Mouse (Mus musculus) forebrain, embryonic 16.5 days (tissue): ENCODE data around the gene Slc25a13. TPM values are rescaled to one million over a fixed set of nuclear protein-coding genes. Genes with fewer than 3 reads are reported as not detected.

ENCODE experiments used
- ATAC-seq: fragments of 200-750 bp; cut with Nextera tagmentation; 2 replicates; pipeline ENCODE4 v1.8.0; 2017; ENCODE audit warnings: mild to moderate bottlenecking, moderate library complexity
- H3K27ac ChIP-seq: fragments of 300-500 bp; sonication (generic); 2 replicates; pipeline ENCODE4 v1.5.1; 2014; ENCODE audit warnings: low read length, control low read depth
- H3K27me3 ChIP-seq: fragments of 300-500 bp; sonication (generic); replicated peaks from 2 replicates; pipeline ENCODE4 v1.6.1; 2014; ENCODE audit warnings: low read length; ENCODE audit not compliant: control insufficient read depth, insufficient read depth
- H3K36me3 ChIP-seq: fragments of 300-500 bp; sonication (generic); 2 replicates; pipeline ENCODE4 v1.6.1; 2014; ENCODE audit not compliant: control insufficient read depth, insufficient read depth
- H3K4me1 ChIP-seq: fragments of 300-500 bp; sonication (generic); replicated peaks from 2 replicates; pipeline ENCODE4 v1.6.1; 2014; ENCODE audit warnings: low read length; ENCODE audit not compliant: control insufficient read depth, insufficient read depth
- H3K4me2 ChIP-seq: fragments of 300-500 bp; sonication (generic); 2 replicates; pipeline ENCODE4 v1.6.1; 2014; ENCODE audit warnings: mild to moderate bottlenecking, low read length, control low read depth
- H3K4me3 ChIP-seq: fragments of 300-500 bp; sonication (generic); replicated peaks from 2 replicates; pipeline ENCODE4 v1.5.1; 2014; ENCODE audit warnings: mild to moderate bottlenecking, low read length, control low read depth
- H3K9ac ChIP-seq: fragments of 300-500 bp; sonication (generic); replicated peaks from 2 replicates; pipeline ENCODE4 v1.6.1; 2014; ENCODE audit warnings: low read depth, low read length, control low read depth
- H3K9me3 ChIP-seq: fragments of 300-500 bp; sonication (generic); 2 replicates; pipeline ENCODE4 v1.6.1; 2016; ENCODE audit warnings: low read length; ENCODE audit not compliant: control insufficient read depth
- WGBS: fragments of 180-500 bp; shearing (Covaris S2); extraction: QIAGEN DNeasy Blood & Tissue Kit; methylation state at CpG from one replicate; pipeline ENCODE4 v1.1.7; 2014; 5-methylcytosine and 5-hydroxymethylcytosine counted together
- polyA plus RNA-seq: library from polyadenylated mRNA; unstranded; fragments of >200 nt; fragmentation: Nextera tagmentation; extraction: Ambion mirVana; gene quantifications from 2 replicates; pipeline ENCODE4 v1.2.1, GENCODE M21; 2015

The Slc25a13 gene
- polyA plus RNA-seq, 1 experiment from 2014 or later: 7.9 TPM

DNA sequence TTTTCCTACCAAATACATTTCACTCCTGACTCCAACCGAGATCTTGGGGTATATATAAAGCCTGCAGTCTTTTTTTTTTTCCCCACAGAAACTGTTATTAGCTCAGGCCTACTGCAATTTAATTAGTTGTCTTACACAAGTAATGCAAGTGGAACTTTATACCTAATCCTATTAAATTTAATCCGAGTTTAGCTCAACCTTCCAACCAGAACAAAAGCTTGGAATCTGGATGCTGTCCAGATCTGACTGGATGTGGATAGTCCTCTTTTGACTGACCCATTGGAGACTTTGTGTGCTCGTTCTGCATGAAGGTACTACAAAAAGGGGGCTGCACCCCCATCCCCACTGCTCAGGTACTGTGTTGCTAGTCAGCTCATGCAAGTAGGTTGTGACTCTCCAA lies 163.0 kb downstream of the Slc25a13 start:
- Histone ChIP-seq H3K4me3 (no peak overlapping the region), H3K36me3 (no peaks in the 10 kb centered on the region), H3K9ac (no peak overlapping the region), H3K27ac (no peak overlapping the region), H3K4me1 (peaks cover 7% of the 10 kb centered on the region), H3K4me2 (no peak overlapping the region), H3K27me3 (no peaks in the 10 kb centered on the region), H3K9me3 (no peaks in the 10 kb centered on the region)
- 9% methylated on average over 3 of the region's 3 CpGs for WGBS
- ATAC-seq: no peak

DNA sequence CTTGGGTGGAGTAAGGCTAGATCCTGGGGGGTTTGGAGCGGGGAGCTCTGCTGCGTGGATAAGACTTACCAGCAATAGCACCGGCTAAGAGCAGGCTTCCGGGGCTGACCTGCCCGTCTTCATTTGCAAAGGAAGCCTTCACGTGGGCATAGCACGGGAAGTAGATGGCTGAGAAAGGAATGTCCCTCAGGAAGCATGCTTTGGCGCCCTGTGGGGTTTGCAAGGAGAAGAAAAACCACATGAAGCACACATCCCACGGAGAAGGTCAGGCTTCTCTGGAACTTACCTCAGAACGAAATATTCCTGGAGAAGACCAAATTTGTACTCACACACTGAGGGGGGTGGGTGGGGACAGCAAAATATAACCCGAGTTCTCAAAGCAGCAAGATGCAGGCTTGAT lies 164.3 kb downstream of the Slc25a13 start:
- no peaks in the 10 kb centered on the region for H3K36me3 ChIP-seq
- no peak overlapping the region for H3K4me3 ChIP-seq
- H3K9ac ChIP-seq: no peak overlapping the region
- H3K4me2 ChIP-seq: no peak overlapping the region
- 75% methylated on average over 11 of the region's 11 CpGs for WGBS
- ATAC-seq: no peak
- no peaks in the 10 kb centered on the region for H3K27me3 ChIP-seq
- H3K27ac ChIP-seq: no peak overlapping the region
- no peaks in the 10 kb centered on the region for H3K9me3 ChIP-seq
- H3K4me1 ChIP-seq: no peaks in the 10 kb centered on the region

DNA sequence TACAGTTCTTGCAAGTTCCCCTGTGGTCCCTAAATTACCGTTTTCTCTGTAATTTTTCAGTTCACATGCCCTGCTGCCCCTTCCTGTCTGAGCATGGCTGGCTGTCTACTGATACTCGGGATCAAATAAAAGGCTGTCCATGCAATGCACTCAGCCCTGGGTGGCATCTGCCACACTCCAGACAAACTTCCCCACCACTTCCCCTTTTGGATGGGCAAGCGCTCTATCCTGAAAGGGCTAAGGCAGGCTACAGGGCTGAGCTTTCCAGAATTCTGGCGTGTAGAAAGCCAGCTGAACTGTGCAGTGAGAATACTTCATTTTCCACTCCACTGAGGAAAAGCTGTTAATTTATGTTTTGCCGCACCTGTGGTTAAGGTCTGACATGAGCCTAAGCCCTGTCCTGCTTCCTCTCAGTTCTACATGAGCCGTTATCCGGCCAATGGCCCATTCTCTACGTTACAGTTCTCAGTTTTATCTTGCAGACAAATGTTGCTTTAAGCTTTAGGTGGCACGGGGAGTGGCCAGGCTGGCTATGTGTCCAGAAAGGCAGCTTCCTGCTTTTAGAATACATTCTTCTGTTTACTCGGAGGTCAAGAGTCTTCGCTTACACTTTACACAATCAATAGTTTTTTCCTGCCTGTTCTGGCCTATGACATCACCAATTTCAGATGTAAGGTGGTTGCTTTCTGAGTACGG lies 170.1 kb downstream of the Slc25a13 start:
- Histone ChIP-seq H3K9ac (no peak overlapping the region), H3K9me3 (no peaks in the 10 kb centered on the region), H3K4me3 (no peak overlapping the region), H3K4me1 (no peaks in the 10 kb centered on the region), H3K27ac (no peak overlapping the region), H3K36me3 (no peaks in the 10 kb centered on the region), H3K27me3 (no peaks in the 10 kb centered on the region), H3K4me2 (no peak overlapping the region)
- 82% methylated on average over 12 of the region's 12 CpGs for WGBS
- no peak for ATAC-seq

DNA sequence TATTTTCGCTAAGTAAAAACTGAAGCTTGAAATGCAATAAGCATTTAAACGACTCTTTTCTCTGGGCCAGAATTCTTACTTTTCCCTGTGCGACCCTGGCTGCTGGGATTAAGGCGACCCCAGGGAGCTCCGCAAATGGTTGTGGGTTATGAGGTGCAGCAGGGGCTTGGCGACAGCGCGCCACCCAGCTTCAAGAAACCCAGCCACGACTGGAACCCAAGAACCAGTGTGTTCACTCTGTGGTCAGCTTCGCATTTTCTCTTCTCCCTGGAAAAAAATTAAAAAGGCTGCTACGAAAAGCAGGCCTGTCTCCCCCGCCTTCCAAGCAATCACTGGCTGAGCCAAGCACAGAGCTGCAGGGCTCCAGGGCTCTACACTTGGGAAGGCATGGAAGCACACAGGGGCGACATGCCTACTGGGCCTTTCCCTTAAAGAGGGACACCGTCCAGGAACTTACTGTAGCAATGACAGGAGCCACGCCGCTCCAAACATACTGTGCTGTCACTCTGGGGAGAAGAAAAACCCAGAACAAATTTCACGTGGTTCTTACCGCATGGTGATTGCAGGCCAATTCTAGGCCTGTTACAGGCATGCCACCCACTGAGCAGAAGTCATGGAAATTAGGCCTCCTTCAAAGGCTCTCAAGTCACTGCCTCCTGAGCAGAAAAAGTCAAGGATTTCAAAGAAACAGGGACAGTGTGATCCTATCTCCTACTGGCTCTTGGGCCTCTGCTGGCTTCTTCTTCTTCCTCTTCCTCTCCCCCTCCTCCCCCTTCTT lies 178.0 kb downstream of the Slc25a13 start:
- Histone ChIP-seq H3K36me3 (no peaks in the 10 kb centered on the region), H3K4me2 (no peak overlapping the region), H3K4me1 (peaks cover 3% of the 10 kb centered on the region; the same call in 1 of the 2 replicates), H3K9ac (no peak overlapping the region), H3K9me3 (no peaks in the 10 kb centered on the region), H3K27me3 (no peaks in the 10 kb centered on the region), H3K4me3 (no peak overlapping the region), H3K27ac (no peak overlapping the region)
- no peak for ATAC-seq
- 43% methylated on average over 18 of the region's 18 CpGs for WGBS

DNA sequence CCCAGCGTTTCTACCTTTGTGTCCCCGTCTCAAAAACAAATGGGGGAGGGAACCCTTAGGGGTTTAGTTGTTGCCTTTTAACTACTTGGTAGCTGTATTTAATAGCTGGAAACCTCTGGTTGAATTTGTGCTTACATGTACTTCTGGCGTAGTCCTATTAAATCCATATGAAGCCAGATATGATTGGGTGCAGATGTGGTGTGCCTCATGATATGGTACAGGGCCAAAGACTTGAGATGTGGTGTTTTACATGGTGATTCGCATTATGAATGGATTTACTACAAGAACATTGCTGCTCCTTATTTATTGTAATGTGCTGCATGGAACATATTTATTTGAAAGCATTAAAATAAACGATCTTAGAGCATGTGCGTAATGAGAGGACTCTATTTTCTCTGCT lies 189.3 kb downstream of the Slc25a13 start:
- Histone ChIP-seq H3K9ac (no peak overlapping the region), H3K9me3 (no peaks in the 10 kb centered on the region), H3K27ac (no peak overlapping the region), H3K27me3 (no peaks in the 10 kb centered on the region), H3K36me3 (no peaks in the 10 kb centered on the region), H3K4me2 (no peak overlapping the region), H3K4me3 (no peak overlapping the region), H3K4me1 (0 out of 2 replicates have a peak, but pooled peaks cover 2% of the 10 kb centered on the region)
- WGBS: 92% methylated on average over 6 of the region's 6 CpGs
- no peak for ATAC-seq

DNA sequence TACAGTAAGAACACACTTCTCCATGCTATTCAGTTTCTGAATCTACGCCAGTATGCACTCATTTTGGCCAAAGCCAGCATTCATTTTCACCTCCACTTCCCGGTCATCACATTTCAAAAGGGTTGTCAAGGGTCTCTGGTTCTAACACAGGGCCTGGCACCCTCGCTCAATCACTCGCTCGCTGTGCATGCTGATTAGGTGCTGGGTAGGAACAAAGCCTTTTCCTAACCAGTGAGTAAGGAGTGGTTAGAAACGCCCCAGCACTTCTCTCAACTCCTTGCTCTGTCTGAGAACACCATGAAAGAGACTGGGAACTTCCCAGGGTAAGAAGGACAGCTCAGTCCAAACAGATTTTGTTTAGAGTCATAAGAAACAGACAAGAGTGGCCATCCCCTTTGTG lies 193.0 kb downstream of the Slc25a13 start:
- ATAC-seq: peak; percentile 72
- no peaks in the 10 kb centered on the region for H3K9me3 ChIP-seq
- H3K4me3 ChIP-seq: no peak overlapping the region
- H3K36me3 ChIP-seq: no peaks in the 10 kb centered on the region
- no peak overlapping the region for H3K4me2 ChIP-seq
- WGBS: 12% methylated on average over 6 of the region's 6 CpGs
- H3K27ac ChIP-seq: no peak overlapping the region
- 0 out of 2 replicates have a peak, but pooled peaks cover 2% of the 10 kb centered on the region for H3K4me1 ChIP-seq
- H3K27me3 ChIP-seq: no peaks in the 10 kb centered on the region
- H3K9ac ChIP-seq: no peak overlapping the region

DNA sequence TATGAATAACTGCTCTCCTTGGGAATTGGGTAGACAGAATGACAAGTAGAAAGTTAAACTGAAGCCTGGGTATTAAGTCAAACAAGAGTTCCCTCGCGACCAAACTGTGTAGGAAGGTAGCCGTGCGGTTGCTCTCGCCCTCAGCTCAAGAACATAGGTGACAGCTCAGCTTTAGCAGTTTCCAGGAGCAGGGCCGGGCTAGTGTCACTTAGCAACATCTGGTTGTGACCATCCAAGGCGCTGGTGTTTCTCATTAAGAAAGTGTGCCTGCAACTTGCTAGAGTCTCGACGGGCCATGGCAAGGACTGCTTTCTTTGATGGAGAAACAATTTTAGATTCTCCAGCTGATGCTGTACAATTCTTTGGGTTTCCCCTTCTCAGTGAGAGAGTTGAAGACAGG lies 200.0 kb downstream of the Slc25a13 start:
- WGBS: 54% methylated on average over 9 of the region's 9 CpGs
- H3K4me1 ChIP-seq: no peaks in the 10 kb centered on the region
- no peak overlapping the region for H3K9ac ChIP-seq
- H3K36me3 ChIP-seq: no peaks in the 10 kb centered on the region
- no peak overlapping the region for H3K4me3 ChIP-seq
- H3K4me2 ChIP-seq: no peak overlapping the region
- ATAC-seq: no peak
- H3K27ac ChIP-seq: no peak overlapping the region
- H3K27me3 ChIP-seq: no peaks in the 10 kb centered on the region
- H3K9me3 ChIP-seq: no peaks in the 10 kb centered on the region

DNA sequence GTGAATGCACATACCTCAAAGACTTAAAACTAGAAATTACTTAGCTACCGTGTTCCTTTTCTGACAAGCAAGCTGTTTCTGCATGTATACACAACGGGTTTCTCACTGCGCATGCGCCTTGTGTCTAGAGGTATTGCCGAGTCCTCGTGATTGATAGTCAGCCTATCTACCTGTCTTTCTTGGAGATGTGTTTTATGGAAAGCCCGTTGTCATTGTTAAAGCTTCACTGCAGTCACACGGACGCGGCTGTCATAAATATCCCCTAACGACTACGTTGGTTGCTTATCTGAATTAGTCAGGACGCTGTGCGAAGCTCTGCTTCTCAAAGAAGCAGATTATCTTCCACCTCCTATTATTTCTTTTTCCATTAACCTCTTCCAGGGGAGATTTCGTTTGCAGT lies 201.4 kb downstream of the Slc25a13 start:
- Histone ChIP-seq H3K4me1 (no peaks in the 10 kb centered on the region), H3K9ac (no peak overlapping the region), H3K27ac (no peak overlapping the region), H3K4me2 (peak overlapping the region; percentile 16), H3K27me3 (no peaks in the 10 kb centered on the region), H3K9me3 (no peaks in the 10 kb centered on the region), H3K4me3 (peak overlapping the region; percentile 14; the same call in 1 of the 2 replicates), H3K36me3 (no peaks in the 10 kb centered on the region)
- ATAC-seq: peak; percentile 38
- 40% methylated on average over 15 of the region's 15 CpGs for WGBS

DNA sequence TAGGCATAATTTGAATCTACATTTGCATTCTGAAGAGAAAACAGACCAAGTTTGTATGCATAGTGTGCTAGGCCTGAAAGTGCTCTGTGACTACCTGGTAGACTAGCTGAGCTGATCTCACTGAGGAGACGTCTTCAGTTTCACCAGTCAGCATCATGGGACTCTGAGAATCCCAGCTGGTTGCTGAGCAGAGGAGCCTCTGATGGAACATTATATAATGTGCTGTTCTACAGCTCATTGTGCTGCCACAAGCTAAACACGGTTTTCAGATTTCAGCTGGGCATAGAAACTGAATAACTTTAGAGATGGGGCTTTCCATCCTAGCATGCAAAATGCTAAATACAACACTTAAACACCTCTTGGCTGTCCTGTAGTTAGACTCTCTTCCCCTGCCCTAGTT lies 205.6 kb downstream of the Slc25a13 start:
- no peak for ATAC-seq
- WGBS: 76% methylated on average over 2 of the region's 2 CpGs
- Histone ChIP-seq H3K36me3 (no peaks in the 10 kb centered on the region), H3K4me3 (no peak overlapping the region), H3K4me2 (no peak overlapping the region), H3K9ac (no peak overlapping the region), H3K27me3 (no peaks in the 10 kb centered on the region), H3K9me3 (no peaks in the 10 kb centered on the region), H3K27ac (no peak overlapping the region), H3K4me1 (peaks cover 2% of the 10 kb centered on the region)
